Mouse (Mus musculus): ENCODE data around the gene Mrap2.
"Not testable (repeated sequence)": the region's sequence is repeated elsewhere in the genome, so short reads cannot be mapped to it uniquely, and the experiment has no call there.

The Mrap2 gene

DNA sequence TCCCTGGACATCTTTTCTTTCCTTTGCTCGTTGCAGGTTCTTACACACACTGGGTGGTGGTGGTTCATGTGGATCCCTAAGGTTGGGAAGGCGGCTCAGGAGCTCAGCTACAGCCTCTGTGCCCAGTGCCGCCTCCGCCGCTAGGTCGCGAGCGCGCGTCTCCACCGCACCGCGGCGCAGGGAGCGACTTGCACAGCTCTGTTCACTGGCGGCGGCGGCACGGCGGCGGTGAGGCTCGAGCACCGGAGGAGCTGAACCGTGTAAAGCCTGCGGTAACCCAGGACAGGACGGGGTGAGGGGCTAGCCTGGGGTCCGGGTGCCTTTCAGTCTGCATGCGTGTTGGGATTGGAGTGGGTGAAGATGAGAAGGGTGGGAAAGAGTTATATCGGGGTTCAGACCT is at the start of gene Mrap2:
TSS of gene Mrap2 (plus strand) at position 201 of the 400 bp plus-strand sequence.
- DNase-seq, result peak; percentile 74

- DNase-seq, result peak; percentile 20
Measured at GRCm38 (mm10) chr9:87097989-87098388, 46.1 kb upstream of the Mrap2 start.

DNA sequence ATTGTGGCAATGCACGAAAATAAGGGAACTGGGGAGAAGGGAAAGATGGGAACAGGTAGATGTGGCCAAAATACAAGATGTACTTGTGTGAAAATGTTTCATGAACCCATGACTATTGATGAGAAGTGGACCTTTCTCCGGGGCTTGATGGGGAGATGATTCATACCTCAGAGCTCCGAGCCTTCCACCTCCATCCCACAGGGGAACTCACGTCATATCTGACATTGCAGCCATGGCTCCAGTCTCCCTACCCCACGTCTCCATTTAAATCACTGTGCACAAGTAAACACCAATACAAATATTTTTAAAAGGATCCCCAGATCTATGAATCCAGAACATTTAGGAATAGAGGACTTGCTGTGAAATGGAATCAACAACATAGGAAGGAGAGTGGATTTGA is 29.1 kb upstream of the Mrap2 start:
- DNase-seq, result no peak

DNA sequence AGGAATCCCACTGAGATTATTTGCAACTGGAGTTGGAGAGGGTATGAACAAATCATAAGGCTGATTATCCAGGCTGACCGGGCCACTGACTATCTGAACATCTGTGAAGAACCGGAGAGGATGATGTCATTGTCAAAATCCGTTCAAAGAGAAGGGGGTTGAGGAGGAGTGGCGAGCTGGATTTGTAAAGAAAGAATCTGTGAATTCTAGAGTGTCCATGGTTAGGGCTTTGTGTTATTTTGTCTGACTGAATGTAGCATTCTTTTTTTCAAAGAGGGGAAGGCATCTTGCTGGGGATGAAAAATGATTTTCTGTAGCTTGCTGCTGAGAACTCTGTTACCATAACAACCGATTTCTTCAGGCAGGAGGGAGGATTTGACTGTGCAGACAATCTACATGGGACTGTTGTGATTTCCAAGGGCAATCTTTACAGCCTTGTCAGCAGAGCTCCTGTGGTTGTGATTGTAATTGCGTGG is 28.6 kb upstream of the Mrap2 start:
- DNase-seq, result no peak

DNA sequence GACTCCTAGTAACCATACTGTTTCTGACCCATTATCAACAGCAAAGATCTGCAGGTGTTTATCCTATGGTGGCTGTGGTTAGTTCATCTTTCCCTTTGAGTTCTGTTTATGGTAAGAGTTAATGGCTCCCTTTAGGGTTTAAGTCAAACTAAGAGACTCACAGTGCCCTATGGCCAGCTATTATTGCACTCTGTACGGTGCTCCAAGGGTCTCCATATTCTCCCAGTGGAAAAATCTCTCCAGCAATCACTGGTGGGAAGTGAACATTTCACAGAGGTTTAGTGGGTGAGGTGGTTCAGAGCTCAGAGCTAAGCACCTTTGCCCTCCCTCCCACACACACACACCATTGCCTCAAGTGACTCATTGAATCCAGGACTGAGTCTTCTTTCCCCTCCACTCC is 28.1 kb upstream of the Mrap2 start:
- no peak for DNase-seq

DNA sequence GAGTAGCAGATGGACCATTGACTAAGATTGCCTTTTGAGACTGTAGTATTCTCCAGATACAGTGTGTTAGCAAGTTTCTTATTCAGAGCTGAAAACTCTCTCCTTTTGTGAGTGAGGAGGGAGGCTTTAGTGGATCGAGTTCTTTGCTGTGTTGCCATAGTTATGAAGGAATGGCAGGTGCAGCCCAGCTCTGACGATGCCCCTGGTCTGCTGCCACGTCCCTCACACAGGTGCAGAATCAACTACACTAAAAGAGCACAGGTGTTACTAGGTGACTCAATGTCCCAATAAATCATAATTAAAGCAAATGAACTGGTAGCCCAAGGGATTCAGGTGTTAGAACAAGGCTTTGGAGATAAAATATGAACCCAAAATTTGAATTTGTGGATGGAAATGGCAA is 25.1 kb upstream of the Mrap2 start:
- DNase-seq, result no peak

DNA sequence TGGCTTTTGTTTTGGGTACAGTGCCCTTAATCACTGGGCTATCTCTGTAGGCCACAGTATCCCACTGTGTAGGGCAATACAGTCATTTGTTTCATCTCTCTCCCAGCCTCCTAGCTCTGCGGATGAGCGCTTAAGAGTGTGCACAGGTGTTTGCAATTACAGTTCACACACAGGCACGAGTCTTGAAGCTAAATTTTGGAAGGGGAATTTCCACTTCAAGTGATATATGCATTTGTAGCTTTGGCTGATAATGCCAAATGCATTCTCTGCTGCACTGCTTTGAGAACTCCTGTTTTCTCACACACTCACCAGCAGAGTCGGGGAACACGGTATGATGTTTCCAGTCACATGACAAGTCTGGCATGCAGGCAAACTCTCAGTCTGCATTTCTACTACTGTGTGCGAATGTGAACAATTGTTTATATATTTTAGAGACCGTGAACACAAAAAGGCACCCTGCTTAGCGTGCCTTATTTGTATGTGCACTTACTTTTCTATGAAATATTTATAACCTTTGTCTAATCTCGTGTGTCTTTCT is 22.1 kb upstream of the Mrap2 start:
- DNase-seq, result no peak

DNA sequence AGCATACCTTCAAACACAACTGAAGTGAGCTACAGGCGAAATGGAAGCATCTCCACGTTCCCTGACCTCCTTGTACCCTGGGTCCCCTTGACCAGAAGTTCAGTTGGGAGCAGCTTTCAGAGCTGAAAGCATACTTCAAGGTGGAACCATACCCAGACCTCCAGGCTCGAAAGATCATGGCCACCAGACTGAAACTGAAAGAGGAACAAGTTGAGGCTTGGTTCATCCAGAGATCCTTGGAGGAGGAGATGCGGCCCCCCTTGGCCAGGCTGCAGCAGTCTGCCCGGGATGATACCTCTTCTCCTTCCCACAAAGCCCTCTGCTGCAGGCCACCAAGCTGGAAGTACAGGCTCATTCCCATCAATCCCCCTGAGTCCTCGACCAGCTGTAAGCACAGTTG is 17.1 kb upstream of the Mrap2 start:
- not testable (repeated sequence) for DNase-seq

DNA sequence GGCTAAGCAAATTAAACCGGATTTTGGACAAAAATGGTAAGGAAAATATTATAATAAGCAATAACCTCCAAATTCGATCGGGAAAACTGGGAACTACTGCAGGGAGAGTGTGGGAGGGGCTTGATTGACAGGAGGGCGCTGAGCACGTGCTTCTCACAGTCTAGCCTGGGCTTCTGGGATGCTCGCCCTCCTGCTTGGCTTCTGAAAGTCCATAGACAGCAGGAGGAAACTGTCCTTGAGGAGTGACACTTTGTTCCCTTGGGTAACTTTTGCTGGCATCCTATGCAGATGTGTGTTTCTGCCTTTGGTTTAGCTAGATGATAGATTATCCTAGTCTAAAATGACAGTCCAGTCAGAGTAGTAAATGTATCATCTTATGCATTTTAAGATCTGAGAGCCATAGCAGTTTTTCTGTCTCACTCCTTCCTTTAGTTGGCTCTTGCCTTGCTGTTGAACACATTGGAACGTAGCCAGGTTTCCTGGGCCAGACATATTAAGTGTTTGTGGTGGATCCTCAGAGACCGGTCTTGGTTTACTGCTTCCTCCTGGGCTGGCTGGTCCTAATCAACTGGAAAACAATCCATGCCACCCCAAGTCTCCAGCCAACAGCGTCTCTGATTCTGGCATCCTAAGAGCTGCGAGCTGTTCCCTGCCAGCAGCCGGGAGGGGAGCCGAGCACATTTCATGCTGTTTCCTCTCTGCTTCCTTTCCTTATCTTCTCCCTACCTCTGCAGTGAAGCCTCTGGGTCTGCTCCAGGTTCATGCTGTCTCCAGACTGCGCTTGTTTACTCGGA is 8.1 kb upstream of the Mrap2 start:
- DNase-seq, result no peak

DNA sequence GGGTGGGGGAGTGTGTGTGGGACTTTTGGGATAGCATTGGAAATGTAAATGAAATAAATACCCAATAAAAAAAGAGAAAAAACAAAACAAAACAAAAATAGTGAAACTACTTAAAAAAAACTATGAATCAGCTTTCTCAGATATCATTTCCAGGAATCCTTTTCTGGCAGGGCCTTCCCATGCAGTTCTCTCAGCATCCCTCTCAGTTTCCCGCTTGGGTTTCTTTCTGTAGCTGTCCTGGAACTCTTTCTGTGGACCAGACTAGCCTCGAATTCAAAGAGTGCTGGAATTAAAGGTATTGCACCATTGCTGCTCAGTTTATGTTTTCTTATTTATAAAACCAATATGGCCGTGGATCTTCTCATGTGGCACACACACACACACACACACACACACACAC is 1.0 kb upstream of the Mrap2 start:
- no peak for DNase-seq

GRCm38 (mm10) chr9:87144532-87144931 is 426 bp downstream of the Mrap2 start:
- DNase-seq, result peak; percentile 11

DNA sequence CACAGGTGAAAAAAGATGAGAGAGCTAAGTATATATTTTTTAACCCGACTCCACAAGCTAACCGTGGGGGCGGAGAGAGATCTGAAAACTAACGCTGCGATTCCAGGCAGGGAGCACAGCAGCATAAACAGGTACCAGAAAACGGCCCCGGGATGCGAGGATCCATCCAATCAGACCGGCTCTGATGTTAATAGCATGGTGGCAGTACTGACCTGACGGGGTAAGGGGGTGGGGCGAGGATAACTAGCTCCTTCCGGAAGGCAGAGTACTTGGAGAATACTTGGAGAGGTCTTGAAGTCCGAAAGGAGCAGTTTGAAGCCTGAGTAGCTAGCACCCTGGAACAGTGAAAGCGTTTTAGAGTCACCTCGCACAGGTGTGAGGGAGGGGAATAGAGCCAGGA is 1.1 kb downstream of the Mrap2 start:
- no peak for DNase-seq

- DNase-seq, result no peak
Measured at GRCm38 (mm10) chr9:87145671-87146070, 1.6 kb downstream of the Mrap2 start.

- no peak for DNase-seq
Measured at GRCm38 (mm10) chr9:87146400-87146799, 2.3 kb downstream of the Mrap2 start.

GRCm38 (mm10) chr9:87147927-87148326 is 3.8 kb downstream of the Mrap2 start:
- no peak for DNase-seq

DNA sequence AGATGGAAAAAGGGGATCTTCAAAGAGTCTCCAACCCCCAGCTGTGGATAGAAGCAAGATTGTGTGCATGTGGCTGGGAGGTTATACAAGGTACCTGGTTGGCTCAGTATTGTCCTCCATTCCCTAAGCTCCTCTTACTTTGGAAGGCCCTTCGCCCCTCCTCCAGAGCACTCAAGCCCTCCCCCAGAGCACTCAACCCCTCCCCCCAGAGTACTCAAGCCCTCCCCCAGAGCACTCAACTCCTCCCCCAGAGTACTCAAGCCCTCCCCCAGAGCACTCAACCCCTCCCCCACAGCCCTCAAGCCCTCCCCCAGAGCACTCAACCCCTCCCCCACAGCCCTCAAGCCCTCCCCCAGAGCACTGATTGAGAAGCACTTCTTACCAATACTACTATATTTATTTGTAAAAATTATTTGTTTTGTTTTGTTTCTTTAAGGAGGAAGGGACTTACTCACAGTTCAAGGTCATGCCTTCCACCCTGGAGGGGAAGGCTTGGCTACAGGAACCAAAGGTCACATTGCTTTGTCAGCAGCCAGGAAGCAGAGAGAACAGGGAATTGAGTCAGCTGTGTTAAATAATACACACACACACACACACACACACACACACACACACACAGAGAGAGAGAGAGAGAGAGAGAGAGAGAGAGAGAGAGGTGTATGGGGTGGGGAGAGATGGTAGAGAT is 8.7 kb downstream of the Mrap2 start:
- no peak for DNase-seq

DNA sequence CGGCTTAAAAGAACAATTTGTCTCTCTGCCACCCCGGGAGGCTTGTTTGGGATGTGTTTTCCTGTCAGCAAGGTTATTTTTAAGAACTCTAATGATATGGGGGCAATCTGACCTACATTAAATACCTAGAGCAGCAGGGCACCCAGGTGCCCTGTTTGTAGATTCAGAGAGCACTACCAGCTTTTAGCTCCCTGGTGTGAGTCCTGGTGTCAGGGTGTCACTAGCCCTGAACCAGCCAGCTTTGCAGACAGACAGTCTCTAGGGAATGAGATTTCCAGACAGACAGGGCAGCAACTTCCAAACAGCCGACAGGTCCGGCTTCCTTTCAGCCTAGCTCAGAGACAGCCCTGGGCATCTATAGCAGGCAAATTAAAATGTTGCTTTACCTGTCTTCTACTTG is 18.5 kb downstream of the Mrap2 start:
- no peak for DNase-seq

DNA sequence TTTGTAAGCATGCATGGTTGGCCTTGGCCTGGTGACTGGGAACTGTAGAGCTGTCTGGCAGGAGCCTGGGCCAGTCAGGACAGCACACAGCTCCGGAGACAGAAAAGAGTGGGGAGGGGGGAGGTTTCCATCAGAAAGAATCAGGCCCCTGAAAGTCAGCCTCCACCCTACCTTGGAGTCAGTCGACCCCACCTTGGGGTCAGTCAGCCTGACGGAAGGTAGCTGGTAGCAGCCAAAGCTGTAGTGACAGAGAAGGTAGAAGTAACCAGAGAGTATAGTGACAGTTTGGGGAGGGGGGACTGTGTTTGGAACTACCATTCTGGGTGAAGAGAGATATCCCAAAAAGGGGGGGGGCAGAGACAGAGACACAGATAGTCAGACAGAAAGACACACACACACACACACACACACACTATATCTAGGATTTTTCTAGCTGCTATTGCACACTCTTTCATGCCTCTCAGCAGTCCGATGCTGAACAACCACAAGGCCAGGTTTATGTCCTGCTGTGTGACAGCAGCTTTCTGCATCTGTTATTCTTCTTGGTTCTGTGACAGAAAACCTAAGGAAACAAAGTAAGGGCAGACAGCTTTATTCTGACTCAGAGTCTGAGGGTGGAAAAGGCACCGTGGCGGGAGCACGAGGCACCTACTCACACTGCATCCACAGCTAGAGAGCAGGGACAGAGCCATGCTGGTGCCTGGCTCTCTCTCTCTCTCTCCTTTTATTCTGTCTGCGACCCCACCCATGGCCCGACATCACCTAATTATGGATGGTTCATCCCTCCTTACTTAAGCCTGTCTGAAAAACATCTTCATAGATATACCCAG is 23.1 kb downstream of the Mrap2 start:
- no peak for DNase-seq

- no peak for DNase-seq
Measured at GRCm38 (mm10) chr9:87168051-87168450, 23.9 kb downstream of the Mrap2 start.

GRCm38 (mm10) chr9:87169144-87169543 is 25.0 kb downstream of the Mrap2 start:
- DNase-seq, result no peak

GRCm38 (mm10) chr9:87170891-87171290 is 26.8 kb downstream of the Mrap2 start:
- no peak for DNase-seq

DNA sequence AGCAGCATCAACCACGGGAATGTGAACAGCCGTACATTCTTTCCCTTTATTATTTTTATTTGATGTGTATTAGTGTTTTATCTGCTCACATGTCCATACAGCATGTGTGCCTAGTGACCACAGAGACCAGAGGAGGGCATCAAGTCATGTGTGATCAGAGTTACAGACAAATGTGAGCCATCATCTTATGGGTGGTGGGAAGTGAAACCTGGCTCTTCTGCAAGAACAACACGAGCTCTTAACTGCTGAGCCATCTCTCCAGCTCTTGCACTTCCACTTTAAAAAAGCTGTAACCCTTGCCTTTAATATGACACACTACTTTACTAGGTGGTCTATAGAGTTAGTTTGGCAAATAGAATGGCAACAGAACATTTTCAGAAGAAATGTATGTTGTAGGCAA is 27.4 kb downstream of the Mrap2 start:
- no peak for DNase-seq

DNA sequence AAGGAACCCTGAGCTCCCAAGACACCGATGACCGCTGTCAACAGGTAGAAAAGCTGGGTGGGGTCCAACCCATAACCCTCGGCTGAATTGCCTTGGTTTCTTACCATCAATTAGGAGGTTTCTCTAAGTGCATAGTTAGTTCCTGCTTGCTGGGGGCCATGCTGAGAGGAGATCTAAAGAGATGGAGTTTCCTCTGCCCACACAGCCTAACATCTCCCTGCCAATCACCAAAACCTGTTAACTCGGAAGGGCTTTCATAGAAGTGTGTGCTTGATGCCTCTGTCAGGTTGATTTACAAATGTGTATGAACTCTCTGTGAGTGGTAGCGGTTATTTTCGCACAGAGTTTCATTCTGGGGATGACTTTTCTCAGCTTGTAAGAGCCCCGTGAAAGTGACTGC is 34.4 kb downstream of the Mrap2 start:
- no peak for DNase-seq
